Mouse (Mus musculus): ENCODE measurements around the gene Nr1d1. TPM values are rescaled to one million over a fixed set of nuclear protein-coding genes. Genes with fewer than 3 reads are reported as not detected.

Nr1d1 gene
- total RNA-seq, 2 experiments from 2014 or later = 31.1 to 32.7 TPM

Other genes with a start within 250 kb of the Nr1d1 start
- under 1 TPM; 0.84 to 0.98 TPM for gene Ikzf3, start 229.3 kb downstream of the Nr1d1 start, total RNA-seq (2021)
- not detected for gene Zpbp2, start 224.2 kb downstream of the Nr1d1 start, total RNA-seq (2021)
- gene Ormdl3, start 188.0 kb downstream of the Nr1d1 start, total RNA-seq (2021) = 10 to 100 TPM; 46.6 to 48.9 TPM
- not detected for gene Lrrc3c, start 177.0 kb downstream of the Nr1d1 start, total RNA-seq (2021)
- 10 to 100 TPM; 15.6 to 18.0 TPM for gene Gm12355, start 149.7 kb downstream of the Nr1d1 start, total RNA-seq (2021)
- gene Gsdma3, start 149.0 kb downstream of the Nr1d1 start, total RNA-seq (2021) = 1 to 10 TPM; 4.0 to 5.3 TPM
- gene Gsdma2, start 128.6 kb downstream of the Nr1d1 start, total RNA-seq (2021) = under 1 TPM; 0.24 to 0.30 TPM
- gene Gsdma, start 111.0 kb downstream of the Nr1d1 start, total RNA-seq (2021) = not detected
- gene Psmd3, start 92.8 kb downstream of the Nr1d1 start, total RNA-seq (2021) = 100 to 1,000 TPM; 131 to 132 TPM
- not detected for gene Csf3, start 74.1 kb downstream of the Nr1d1 start, total RNA-seq (2021)
- 10 to 100 TPM; 44.9 to 52.1 TPM for gene Med24, start 45.9 kb downstream of the Nr1d1 start, total RNA-seq (2021)
- 100 to 1,000 TPM; 172 to 190 TPM for gene Thra, start 34.7 kb downstream of the Nr1d1 start, total RNA-seq (2021)
- gene Msl1, start 20.2 kb upstream of the Nr1d1 start, total RNA-seq (2021) = 10 to 100 TPM; 70.3 to 83.4 TPM
- 10 to 100 TPM; 29.0 to 29.7 TPM for gene Casc3, start 29.6 kb upstream of the Nr1d1 start, total RNA-seq (2021)
- under 1 TPM; 0.79 to 0.87 TPM for gene Rapgefl1, start 61.5 kb upstream of the Nr1d1 start, total RNA-seq (2021)
- 10 to 100 TPM; 12.4 to 13.0 TPM for gene Wipf2, start 88.3 kb upstream of the Nr1d1 start, total RNA-seq (2021)
- 1 to 10 TPM; 3.3 to 3.6 TPM for gene Cdc6, start 132.5 kb upstream of the Nr1d1 start, total RNA-seq (2021)
- 10 to 100 TPM; 31.9 to 33.0 TPM for gene Rara, start 152.5 kb upstream of the Nr1d1 start, total RNA-seq (2021)
- gene Gjd3, start 207.7 kb upstream of the Nr1d1 start, total RNA-seq (2021) = 1 to 10 TPM; 1.3 to 2.0 TPM
- 10 to 100 TPM; 53.3 to 57.0 TPM for gene Top2a, start 248.9 kb upstream of the Nr1d1 start, total RNA-seq (2021)

Data from heart, postnatal 10 days (tissue).